Mouse (Mus musculus): ENCODE measurements at regions not wholly inside any gene's neighbourhood (a gene's known extent, or its start where the extent isn't known, plus 50 kb on each side); places are given as distances from the start of the nearest gene placed in this dataset.

DNA sequence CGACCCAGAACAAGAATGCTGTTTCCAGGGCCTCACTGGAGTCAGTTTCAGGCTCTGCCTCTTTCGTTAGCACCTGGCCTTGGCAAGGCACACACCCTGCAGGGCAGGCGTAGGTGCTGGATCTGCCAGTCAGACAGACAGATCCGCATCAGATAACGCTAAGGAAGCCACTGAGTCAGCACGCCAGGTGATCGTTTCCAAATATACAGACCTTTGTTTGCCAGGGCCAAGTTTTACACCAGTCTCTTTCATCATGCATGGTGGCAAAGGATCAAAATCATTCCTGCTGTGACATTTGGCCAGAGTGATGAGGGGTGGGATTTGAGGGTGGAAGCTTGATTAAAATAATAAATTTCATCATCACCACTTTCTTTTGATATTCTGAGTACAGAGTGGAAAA lies 411.0 kb downstream of the Ofcc1 start:
- TF ChIP-seq CTCF (IDR thresholded peaks at IDR 0.05; ENCODE audit: low read depth), result no peak
- Histone ChIP-seq H3K27me3 (replicated peaks; ENCODE audit: control insufficient read depth, insufficient read depth, low read length) (no peaks in the 10 kb centered on the region), H3K4me1 (replicated peaks; ENCODE audit: control insufficient read depth, insufficient read depth, low read length) (no peaks in the 10 kb centered on the region), H3K9ac (ENCODE audit: low read depth, low read length) (no peak overlapping the region), H3K4me2 (replicated peaks; ENCODE audit: low read depth) (no peak overlapping the region), H3K4me3 (ENCODE audit: low read depth, low read length) (no peak overlapping the region), H3K36me3 (ENCODE audit: control insufficient read depth, insufficient read depth) (no peaks in the 10 kb centered on the region), H3K9me3 (ENCODE audit: control insufficient read depth) (no peaks in the 10 kb centered on the region), H3K27ac (ENCODE audit: low read depth, low read length) (no peak overlapping the region)
- 57% methylated on average over 7 of the region's 7 CpGs for whole genome bisulfite sequencing
- ATAC-seq, result no peak

DNA sequence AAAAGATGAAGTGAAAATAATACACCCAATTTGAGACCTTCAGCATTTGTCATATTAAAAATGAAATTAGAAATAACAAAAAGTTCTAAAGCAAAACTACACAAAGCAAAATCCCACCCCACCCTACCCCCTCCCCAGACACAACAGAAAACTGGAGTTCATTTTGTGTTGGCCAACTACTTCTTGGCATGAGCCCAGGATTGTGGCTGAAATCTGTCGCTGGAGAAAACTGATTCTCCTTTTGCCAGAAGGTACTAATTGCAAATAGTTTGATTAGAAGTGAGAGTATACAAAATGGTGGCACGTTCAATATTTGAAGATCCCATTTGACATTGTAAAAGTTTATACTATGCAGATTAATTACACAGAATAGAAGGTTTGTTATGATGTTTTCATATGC lies 426.0 kb downstream of the Ofcc1 start:
- H3K4me3 ChIP-seq (ENCODE audit: low read depth, low read length), result no peak overlapping the region
- no peak for ATAC-seq
- H3K27ac ChIP-seq (ENCODE audit: low read depth, low read length), result no peak overlapping the region
- no peaks in the 10 kb centered on the region for H3K4me1 ChIP-seq (replicated peaks; ENCODE audit: control insufficient read depth, insufficient read depth, low read length)
- 65% methylated on average over 2 of the region's 2 CpGs for WGBS
- TF ChIP-seq CTCF (IDR thresholded peaks at IDR 0.05; ENCODE audit: low read depth), result no peak
- H3K9me3 ChIP-seq (ENCODE audit: control insufficient read depth), result no peaks in the 10 kb centered on the region
- no peak overlapping the region for H3K4me2 ChIP-seq (replicated peaks; ENCODE audit: low read depth)
- no peak overlapping the region for H3K9ac ChIP-seq (ENCODE audit: low read depth, low read length)
- no peaks in the 10 kb centered on the region for H3K36me3 ChIP-seq (ENCODE audit: control insufficient read depth, insufficient read depth)
- no peaks in the 10 kb centered on the region for H3K27me3 ChIP-seq (replicated peaks; ENCODE audit: control insufficient read depth, insufficient read depth, low read length)

- no peak overlapping the region for H3K4me2 ChIP-seq (replicated peaks; ENCODE audit: low read depth)
- H3K4me3 ChIP-seq (ENCODE audit: low read depth, low read length), result no peak overlapping the region
- 57% methylated on average over 3 of the region's 3 CpGs for WGBS
- no peaks in the 10 kb centered on the region for H3K4me1 ChIP-seq (replicated peaks; ENCODE audit: control insufficient read depth, insufficient read depth, low read length)
- no peaks in the 10 kb centered on the region for H3K9me3 ChIP-seq (ENCODE audit: control insufficient read depth)
- H3K36me3 ChIP-seq (ENCODE audit: control insufficient read depth, insufficient read depth), result no peaks in the 10 kb centered on the region
- H3K27ac ChIP-seq (ENCODE audit: low read depth, low read length), result no peak overlapping the region
- no peak for TF ChIP-seq CTCF (IDR thresholded peaks at IDR 0.05; ENCODE audit: low read depth)
- ATAC-seq, result no peak
- H3K27me3 ChIP-seq (replicated peaks; ENCODE audit: control insufficient read depth, insufficient read depth, low read length), result no peaks in the 10 kb centered on the region
- H3K9ac ChIP-seq (ENCODE audit: low read depth, low read length), result no peak overlapping the region
Observed at GRCm38 (mm10) chr13:39931487-39931886, 429.8 kb downstream of the Ofcc1 start.

DNA sequence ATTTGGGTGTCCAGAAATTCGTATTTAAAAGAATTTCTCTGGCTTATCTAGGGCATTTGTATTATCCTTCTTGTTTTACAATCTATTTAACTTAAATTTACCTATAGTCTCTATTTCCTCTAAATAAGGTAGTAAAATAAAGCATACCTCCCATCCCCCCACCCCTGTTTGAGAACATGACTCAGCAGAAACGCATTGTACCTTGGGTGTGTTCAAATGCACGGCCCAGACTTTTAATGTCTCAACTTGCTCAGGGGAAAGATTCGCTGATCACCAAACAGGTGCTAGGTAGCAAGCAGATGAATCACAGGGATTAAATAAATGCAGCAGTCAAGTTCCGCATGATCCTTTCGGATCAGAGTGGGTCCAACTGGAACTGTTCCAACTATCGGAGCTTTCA lies 432.7 kb downstream of the Ofcc1 start:
- 78% methylated on average over 7 of the region's 7 CpGs for WGBS
- H3K27me3 ChIP-seq (replicated peaks; ENCODE audit: control insufficient read depth, insufficient read depth, low read length), result no peaks in the 10 kb centered on the region
- no peak for TF ChIP-seq CTCF (IDR thresholded peaks at IDR 0.05; ENCODE audit: low read depth)

GRCm38 (mm10) chr13:39924366-39924765 lies 436.9 kb downstream of the Ofcc1 start:
- H3K9ac ChIP-seq (ENCODE audit: low read depth, low read length), result no peak overlapping the region
- no peak for TF ChIP-seq CTCF (IDR thresholded peaks at IDR 0.05; ENCODE audit: low read depth)
- H3K27me3 ChIP-seq (replicated peaks; ENCODE audit: control insufficient read depth, insufficient read depth, low read length), result no peaks in the 10 kb centered on the region
- no peaks in the 10 kb centered on the region for H3K4me1 ChIP-seq (replicated peaks; ENCODE audit: control insufficient read depth, insufficient read depth, low read length)
- no peaks in the 10 kb centered on the region for H3K36me3 ChIP-seq (ENCODE audit: control insufficient read depth, insufficient read depth)
- ATAC-seq, result no peak
- no peak overlapping the region for H3K27ac ChIP-seq (ENCODE audit: low read depth, low read length)
- WGBS, result 86% methylated on average over 4 of the region's 4 CpGs
- no peaks in the 10 kb centered on the region for H3K9me3 ChIP-seq (ENCODE audit: control insufficient read depth)
- no peak overlapping the region for H3K4me3 ChIP-seq (ENCODE audit: low read depth, low read length)
- no peak overlapping the region for H3K4me2 ChIP-seq (replicated peaks; ENCODE audit: low read depth)

More for the DNA sequence above, 432.7 kb downstream of the Ofcc1 start:
- Histone ChIP-seq H3K4me3 (ENCODE audit: low read depth, low read length) (no peak overlapping the region), H3K9ac (ENCODE audit: low read depth, low read length) (no peak overlapping the region), H3K4me2 (replicated peaks; ENCODE audit: low read depth) (no peak overlapping the region), H3K4me1 (replicated peaks; ENCODE audit: control insufficient read depth, insufficient read depth, low read length) (no peaks in the 10 kb centered on the region), H3K36me3 (ENCODE audit: control insufficient read depth, insufficient read depth) (no peaks in the 10 kb centered on the region), H3K27ac (ENCODE audit: low read depth, low read length) (no peak overlapping the region), H3K9me3 (ENCODE audit: control insufficient read depth) (no peaks in the 10 kb centered on the region)
- no peak for ATAC-seq

DNA sequence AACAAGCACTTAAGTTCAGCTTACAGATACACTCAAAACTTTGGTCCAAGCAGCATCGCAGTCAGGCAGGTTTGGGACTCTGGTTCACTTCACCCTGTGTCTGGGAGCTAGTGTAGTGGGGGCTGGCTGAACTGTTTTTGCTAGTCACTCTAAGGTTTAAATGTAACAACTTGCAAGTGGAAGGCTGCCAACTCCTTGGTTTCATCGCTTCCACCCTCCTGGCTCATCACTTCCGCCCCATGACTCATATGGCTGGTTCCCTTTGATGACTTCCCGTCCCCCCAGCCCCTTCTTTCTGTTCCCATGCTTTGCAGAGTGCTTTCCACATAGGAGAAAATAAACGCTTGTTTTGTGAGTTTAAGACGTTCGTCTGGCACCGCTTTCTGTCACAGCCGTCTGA lies 438.1 kb downstream of the Ofcc1 start:
- no peak for ATAC-seq
- TF ChIP-seq CTCF (IDR thresholded peaks at IDR 0.05; ENCODE audit: low read depth), result no peak
- Histone ChIP-seq H3K9ac (ENCODE audit: low read depth, low read length) (no peak overlapping the region), H3K9me3 (ENCODE audit: control insufficient read depth) (no peaks in the 10 kb centered on the region), H3K27me3 (replicated peaks; ENCODE audit: control insufficient read depth, insufficient read depth, low read length) (no peaks in the 10 kb centered on the region), H3K4me2 (replicated peaks; ENCODE audit: low read depth) (no peak overlapping the region), H3K4me1 (replicated peaks; ENCODE audit: control insufficient read depth, insufficient read depth, low read length) (no peaks in the 10 kb centered on the region), H3K27ac (ENCODE audit: low read depth, low read length) (no peak overlapping the region), H3K4me3 (ENCODE audit: low read depth, low read length) (no peak overlapping the region), H3K36me3 (ENCODE audit: control insufficient read depth, insufficient read depth) (no peaks in the 10 kb centered on the region)
- WGBS, result 52% methylated on average over 9 of the region's 9 CpGs

- Histone ChIP-seq H3K4me1 (replicated peaks; ENCODE audit: control insufficient read depth, insufficient read depth, low read length) (no peaks in the 10 kb centered on the region), H3K9ac (ENCODE audit: low read depth, low read length) (no peak overlapping the region), H3K36me3 (ENCODE audit: control insufficient read depth, insufficient read depth) (no peaks in the 10 kb centered on the region), H3K27ac (ENCODE audit: low read depth, low read length) (no peak overlapping the region), H3K4me2 (replicated peaks; ENCODE audit: low read depth) (no peak overlapping the region), H3K9me3 (ENCODE audit: control insufficient read depth) (no peaks in the 10 kb centered on the region), H3K4me3 (ENCODE audit: low read depth, low read length) (no peak overlapping the region), H3K27me3 (replicated peaks; ENCODE audit: control insufficient read depth, insufficient read depth, low read length) (no peaks in the 10 kb centered on the region)
- 74% methylated on average over 10 of the region's 10 CpGs for WGBS
- no peak; the same call in 1 of the 2 replicates for TF ChIP-seq CTCF (IDR thresholded peaks at IDR 0.05; ENCODE audit: low read depth)
- no peak for ATAC-seq
Observed at GRCm38 (mm10) chr13:39907720-39908119, 453.5 kb downstream of the Ofcc1 start.
